Mouse (Mus musculus) megakaryocyte, embryonic 14.5 days (primary cell): ENCODE data around the gene Tmem8b.

ENCODE experiments used
- FLI1 ChIP-seq: IDR thresholded peaks from 2 replicates; pipeline ENCODE4 v1.6.1; 2012; ENCODE audit warnings: low read length, inconsistent platforms, mixed read lengths
- GATA1 ChIP-seq: IDR thresholded peaks from 3 replicates; pipeline ENCODE4 v1.6.1; 2012; ENCODE audit warnings: mixed read lengths, low read length, inconsistent platforms, borderline replicate concordance

- TF ChIP-seq GATA1 (no peak), FLI1 (no peak)
These were observed 70.4 kb downstream of the Tmem8b start for GRCm38 (mm10) chr4:43738989-43739674.
